Mouse (Mus musculus) spleen, adult 2 months (tissue): ENCODE data around the gene Egln2. TPM values are rescaled to one million over a fixed set of nuclear protein-coding genes. Genes with fewer than 3 reads are reported as not detected.

Experiments
- DNase-seq, 2 experiments: peaks; one replicate each; pipeline versions ENCODE4 v3.0.0 to v3.0.0-alpha.2; 2012 to 2021; ENCODE audit warnings: low spot score in 2 of 2, low read depth in 1 of 2
- H3K27ac ChIP-seq: fragments of 200-500 bp; 2 replicates; pipeline ENCODE4 v1.5.1; 2012; ENCODE audit warnings: low read length, inconsistent platforms; ENCODE audit not compliant: insufficient read depth
- H3K27me3 ChIP-seq: fragments of 200-500 bp; 2 replicates; pipeline ENCODE4 v1.6.1; 2012; ENCODE audit warnings: mild to moderate bottlenecking, moderate library complexity, low read length, inconsistent platforms; ENCODE audit not compliant: control insufficient read depth, insufficient read depth
- H3K36me3 ChIP-seq: fragments of 200-500 bp; 2 replicates; pipeline ENCODE4 v1.6.1; 2012; ENCODE audit warnings: mild to moderate bottlenecking, low read length, inconsistent platforms; ENCODE audit not compliant: control insufficient read depth, insufficient read depth
- H3K4me1 ChIP-seq: fragments of 200-500 bp; 2 replicates; pipeline ENCODE4 v1.6.1; 2011; ENCODE audit warnings: inconsistent platforms; ENCODE audit not compliant: control insufficient read depth, insufficient read depth, insufficient read length
- H3K4me3 ChIP-seq: fragments of 200-500 bp; 2 replicates; pipeline ENCODE4 v1.5.1; 2011; ENCODE audit warnings: mild to moderate bottlenecking, inconsistent platforms; ENCODE audit not compliant: insufficient read depth, insufficient read length; ENCODE audit errors: extremely low read depth
- CTCF ChIP-seq: fragments of 200-500 bp; IDR thresholded peaks from 2 replicates; pipeline ENCODE4 v1.5.1; 2011; ENCODE audit warnings: mild to moderate bottlenecking, inconsistent platforms; ENCODE audit not compliant: insufficient read depth, insufficient read length, insufficient replicate concordance; ENCODE audit errors: extremely low read depth
- POLR2A ChIP-seq: fragments of 200-500 bp; IDR thresholded peaks from 2 replicates; pipeline ENCODE4 v1.6.1; 2011; ENCODE audit warnings: low read depth, low read length, inconsistent platforms
- WGBS: fragments of 180-500 bp; shearing (Covaris S2); methylation state at CpG from one replicate; pipeline ENCODE4 v1.1.7; 2018; 5-methylcytosine and 5-hydroxymethylcytosine counted together
- polyA plus RNA-seq: library from polyadenylated mRNA; depleted of rRNA; stranded (reverse); fragments of >200 nt; gene quantifications from 2 replicates; pipeline ENCODE4 v1.2.3, GENCODE M21; 2012

The Egln2 gene
- polyA plus RNA-seq, 1 experiment: 83.0 TPM

DNA sequence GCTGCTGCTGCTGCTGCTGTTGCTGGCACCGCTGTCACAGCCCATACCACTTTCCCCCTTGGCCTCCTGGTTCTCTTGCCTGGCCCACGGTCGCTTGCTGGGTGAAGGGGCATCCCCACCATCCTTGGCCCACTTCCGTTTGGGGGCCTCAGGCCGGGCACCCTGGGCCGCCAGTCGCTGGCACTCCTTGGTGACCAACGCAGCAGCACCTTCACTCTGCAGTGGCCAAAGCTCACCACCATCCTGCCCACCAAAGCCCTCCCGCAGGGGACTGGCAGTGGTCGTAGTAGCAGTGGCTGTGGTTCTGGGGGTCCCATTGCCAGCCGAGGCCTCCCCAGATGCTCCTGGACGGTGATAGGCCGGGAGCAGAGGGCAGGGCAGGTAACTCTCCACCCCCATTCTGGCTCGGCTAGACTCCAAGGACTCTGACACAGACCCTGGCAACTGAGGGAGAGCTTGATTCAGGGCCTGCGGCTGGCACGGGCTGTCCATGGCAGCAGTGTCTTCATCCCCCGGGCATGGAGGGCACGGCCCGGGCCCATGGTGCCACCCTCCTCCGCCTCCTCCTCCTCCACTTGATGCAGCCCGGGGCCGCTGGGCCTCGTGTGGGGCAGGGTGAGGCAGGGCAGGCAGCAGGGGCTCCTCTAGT lies 1.5 kb downstream of the Egln2 start:
- no peaks in the 10 kb centered on the region for H3K27me3 ChIP-seq
- 75% methylated on average over 23 of the region's 23 CpGs for WGBS
- H3K27ac ChIP-seq: peak overlapping the region; percentile 99; the same call in 1 of the 2 replicates
- TF ChIP-seq POLR2A (no peak), CTCF (no peak)
- peak overlapping the region; percentile 79; the same call in 1 of the 2 replicates for H3K4me3 ChIP-seq
- peaks cover 35% of the 10 kb centered on the region for H3K4me1 ChIP-seq
- H3K36me3 ChIP-seq: peaks cover 8% of the 10 kb centered on the region
- peak in 1 of 2 experiments; percentile 19 for DNase-seq

- no peak overlapping the region for H3K27ac ChIP-seq
- 94% methylated on average over 33 of the region's 33 CpGs for WGBS
- H3K4me3 ChIP-seq: no peak overlapping the region
- no peak for DNase-seq
- no peak for TF ChIP-seq POLR2A
- no peak for TF ChIP-seq CTCF
- H3K4me1 ChIP-seq: peaks cover 37% of the 10 kb centered on the region
- H3K36me3 ChIP-seq: peaks cover 8% of the 10 kb centered on the region
- H3K27me3 ChIP-seq: no peaks in the 10 kb centered on the region
Observed at GRCm38 (mm10) chr7:27164112-27164947, 2.3 kb downstream of the Egln2 start.

GRCm38 (mm10) chr7:27163450-27163805 lies 3.2 kb downstream of the Egln2 start:
- TF ChIP-seq CTCF: no peak
- no peak for TF ChIP-seq POLR2A
- no peak overlapping the region for H3K27ac ChIP-seq
- H3K27me3 ChIP-seq: no peaks in the 10 kb centered on the region
- WGBS: 92% methylated on average over 5 of the region's 5 CpGs
- no peak overlapping the region for H3K4me3 ChIP-seq
- peaks cover 16% of the 10 kb centered on the region for H3K36me3 ChIP-seq
- H3K4me1 ChIP-seq: peaks cover 34% of the 10 kb centered on the region
- no peak for DNase-seq

GRCm38 (mm10) chr7:27162780-27163449 lies 3.7 kb downstream of the Egln2 start:
- TF ChIP-seq CTCF: no peak
- TF ChIP-seq POLR2A: no peak
- Histone ChIP-seq H3K4me3 (no peak overlapping the region), H3K27me3 (no peaks in the 10 kb centered on the region), H3K36me3 (peaks cover 21% of the 10 kb centered on the region), H3K4me1 (peaks cover 29% of the 10 kb centered on the region), H3K27ac (no peak overlapping the region)
- DNase-seq: no peak
- 88% methylated on average over 5 of the region's 5 CpGs for WGBS

GRCm38 (mm10) chr7:27161744-27162143 lies 4.9 kb downstream of the Egln2 start:
- peaks cover 24% of the 10 kb centered on the region for H3K4me1 ChIP-seq
- H3K4me3 ChIP-seq: no peak overlapping the region
- TF ChIP-seq POLR2A (no peak), CTCF (no peak)
- H3K27me3 ChIP-seq: no peaks in the 10 kb centered on the region
- DNase-seq: no peak
- H3K36me3 ChIP-seq: peaks cover 23% of the 10 kb centered on the region
- no peak overlapping the region for H3K27ac ChIP-seq
- 88% methylated on average over 4 of the region's 4 CpGs for WGBS

- WGBS: 53% methylated on average over 3 of the region's 3 CpGs
Observed at GRCm38 (mm10) chr7:27160921-27161320, 5.7 kb downstream of the Egln2 start.

More at GRCm38 (mm10) chr7:27160921-27161320, 5.7 kb downstream of the Egln2 start:
- no peak overlapping the region for H3K4me3 ChIP-seq
- H3K27me3 ChIP-seq: no peaks in the 10 kb centered on the region
- no peak for DNase-seq
- no peak overlapping the region for H3K27ac ChIP-seq
- TF ChIP-seq CTCF: no peak
- no peak for TF ChIP-seq POLR2A
- peaks cover 24% of the 10 kb centered on the region for H3K4me1 ChIP-seq
- H3K36me3 ChIP-seq: peaks cover 23% of the 10 kb centered on the region
